Mouse (Mus musculus) spleen, postnatal 36 days (tissue): Measurements from ENCODE around the gene Sirt6.

ENCODE experiments used
- DNase-seq, 2 experiments: peaks; one replicate each; pipeline ENCODE4 v3.0.0; 2022; ENCODE audit warnings: low spot score in 2 of 2, mixed read lengths in 1 of 2

The Sirt6 gene

DNA sequence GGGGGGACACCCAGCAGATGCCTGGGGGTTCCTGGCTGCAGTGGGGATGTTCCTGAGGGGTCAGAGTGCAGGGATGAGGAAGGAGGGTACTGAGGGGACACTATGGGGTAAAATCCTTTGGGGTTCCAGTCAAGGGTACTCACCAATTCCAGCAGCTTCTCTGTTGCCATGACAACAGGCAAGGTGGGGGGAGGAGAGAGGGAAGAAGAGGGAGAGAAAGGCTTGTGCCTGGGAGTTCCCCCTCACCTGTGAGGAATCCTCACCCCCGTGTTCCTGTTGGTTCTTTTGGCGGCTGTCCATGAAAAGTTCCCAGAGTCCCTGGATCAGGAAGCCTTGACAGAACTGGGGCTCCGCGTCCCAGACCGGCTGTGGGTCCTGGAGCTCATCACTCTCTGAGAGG lies 32.0 kb downstream of the Sirt6 start:
- DNase-seq: no peak

DNA sequence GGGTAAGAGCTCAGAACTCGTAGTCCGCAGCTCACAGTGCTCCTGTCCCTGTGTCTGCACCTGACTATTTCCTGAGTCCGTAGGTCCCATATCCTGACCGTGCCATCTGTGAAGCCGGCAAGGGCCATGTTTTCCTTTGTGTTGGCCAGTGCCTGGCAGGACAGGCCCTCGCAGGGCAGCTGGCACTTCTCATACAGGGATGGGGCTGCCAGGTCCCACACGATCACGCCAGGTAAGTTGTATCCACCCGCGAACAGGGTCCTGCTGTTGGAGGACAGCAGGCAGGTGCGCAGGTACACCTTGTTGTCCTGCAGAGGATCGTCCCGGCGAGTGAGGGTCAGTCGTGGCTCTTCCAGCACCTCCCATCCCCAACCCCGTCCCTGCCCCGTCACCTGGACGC lies 33.7 kb downstream of the Sirt6 start:
- DNase-seq: no peak

DNA sequence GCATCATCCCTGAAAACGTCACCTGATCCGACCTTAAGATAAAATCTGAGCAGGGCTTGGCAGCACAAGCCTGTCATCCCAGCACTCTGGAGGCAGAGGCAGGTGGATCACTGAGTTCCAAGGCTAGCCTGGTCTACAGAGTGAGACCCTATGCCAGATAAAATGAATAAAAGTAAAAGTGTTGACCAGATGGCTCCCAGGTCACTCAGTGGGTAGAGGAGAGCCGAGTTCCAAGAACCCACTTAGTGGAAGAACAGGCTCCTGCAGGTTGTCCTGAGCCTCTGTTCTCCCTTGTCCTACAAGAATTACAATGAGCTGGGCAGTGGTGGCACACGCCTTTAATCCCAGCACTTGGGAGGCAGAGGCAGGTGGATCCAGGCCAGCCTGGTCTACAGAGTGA lies 34.4 kb downstream of the Sirt6 start:
- no peak for DNase-seq

DNA sequence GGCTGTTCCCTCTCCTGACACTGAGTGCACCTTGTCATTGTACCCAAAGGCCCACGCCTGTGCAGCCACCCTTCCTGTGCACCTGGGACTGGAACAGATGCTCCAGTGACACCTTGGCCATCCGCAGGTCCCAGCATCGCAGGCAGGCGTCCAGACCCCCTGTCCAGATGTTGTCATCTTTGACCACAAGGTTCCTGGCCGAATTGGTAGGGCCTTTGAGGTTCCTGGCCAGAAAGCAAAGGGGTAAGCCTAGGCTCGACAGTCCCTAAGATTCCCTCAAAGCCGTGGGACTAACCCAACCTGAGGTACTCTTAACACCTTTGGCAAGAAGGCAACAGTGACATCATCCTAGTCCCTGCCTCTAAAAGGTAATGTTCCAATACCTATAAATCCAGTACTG lies 35.0 kb downstream of the Sirt6 start:
- DNase-seq: no peak

DNA sequence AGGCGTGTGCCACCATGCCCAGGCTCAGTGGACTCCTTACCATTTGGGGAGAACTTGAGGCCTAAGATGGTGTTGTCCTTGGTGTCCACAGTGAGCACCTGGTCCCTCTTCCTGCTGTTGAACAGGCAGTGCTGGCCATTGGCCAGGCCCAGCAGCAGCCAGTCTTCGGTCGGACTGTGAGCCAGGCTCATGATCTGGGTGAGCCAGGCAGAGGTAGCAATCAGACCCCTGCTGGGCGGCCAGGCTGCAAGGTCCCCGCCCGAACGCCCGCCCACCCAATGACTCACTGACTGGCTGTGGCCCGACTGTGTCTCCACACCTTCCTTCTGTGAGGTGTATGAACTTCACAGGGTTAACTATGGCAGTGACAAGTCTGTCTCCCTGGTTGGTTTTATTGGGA lies 35.8 kb downstream of the Sirt6 start:
- no peak for DNase-seq

DNA sequence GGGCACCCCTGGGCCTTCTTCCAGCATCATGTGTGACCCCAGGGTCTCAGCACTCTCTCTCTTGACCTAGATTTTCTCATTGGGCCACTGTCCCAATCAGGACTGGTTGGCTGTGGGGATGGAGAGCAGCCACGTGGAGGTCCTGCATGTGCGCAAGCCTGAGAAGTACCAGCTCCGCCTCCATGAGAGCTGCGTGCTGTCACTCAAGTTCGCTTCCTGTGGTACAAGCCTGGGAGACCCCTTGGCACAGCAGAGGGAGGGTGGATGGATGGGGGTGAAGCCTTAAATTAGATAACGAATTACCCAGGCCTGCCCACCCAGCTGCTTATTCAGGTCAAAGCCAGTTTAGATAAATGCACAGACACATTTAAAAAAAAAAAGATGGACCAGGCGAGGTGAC lies 38.9 kb downstream of the Sirt6 start:
- no peak for DNase-seq

DNA sequence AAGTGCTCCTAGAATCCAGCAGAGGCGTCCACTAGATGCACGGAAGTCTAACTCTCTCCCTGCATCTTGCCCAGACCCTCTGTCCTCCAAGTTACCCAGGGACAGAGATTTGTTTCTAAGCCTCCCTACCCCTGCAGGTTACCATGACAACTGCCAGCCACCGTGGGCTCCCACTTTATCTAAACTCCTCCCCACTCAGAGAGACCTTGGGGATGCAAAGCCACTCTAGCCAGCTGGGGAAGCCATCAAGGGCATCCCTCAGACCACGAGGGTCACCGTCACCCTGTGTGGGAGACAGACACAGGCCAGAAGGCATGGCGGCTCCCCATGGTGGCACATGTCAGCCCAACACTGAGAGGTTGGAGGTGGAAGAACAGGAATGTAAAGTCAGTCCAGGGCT lies 44.2 kb downstream of the Sirt6 start:
- DNase-seq: no peak

DNA sequence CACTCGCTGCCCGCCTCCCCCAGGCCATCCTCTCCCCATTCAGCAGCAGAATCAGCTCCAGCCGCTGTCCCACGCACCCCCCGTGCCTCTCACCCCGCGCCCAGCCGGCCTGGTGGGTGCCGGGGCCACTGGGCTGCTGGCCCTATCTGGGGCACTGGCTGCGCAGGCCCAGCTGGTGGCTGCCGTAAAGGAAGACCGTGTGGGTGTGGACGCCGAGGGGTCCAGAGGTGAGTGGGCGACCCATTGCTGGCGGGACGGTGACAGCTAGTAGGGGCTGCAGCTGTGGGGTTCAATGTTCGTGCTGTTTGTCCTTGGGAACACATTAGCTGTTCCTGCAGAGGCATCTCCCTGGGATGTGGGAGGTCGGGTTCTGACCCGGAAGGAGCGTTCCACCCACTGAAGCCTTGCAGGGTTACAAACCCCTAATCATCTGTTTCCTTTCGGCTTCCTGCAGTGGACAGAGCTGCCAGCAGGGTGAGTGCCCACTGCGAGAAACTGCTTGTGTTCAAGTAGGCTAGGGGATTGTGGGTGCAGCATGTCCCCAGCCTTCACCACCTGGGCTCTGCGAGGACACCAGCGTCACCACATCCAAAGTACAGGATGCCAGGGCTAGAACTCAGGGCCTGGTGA lies 47.0 kb downstream of the Sirt6 start:
- peak in 1 of 2 experiments; percentile 41 for DNase-seq

DNA sequence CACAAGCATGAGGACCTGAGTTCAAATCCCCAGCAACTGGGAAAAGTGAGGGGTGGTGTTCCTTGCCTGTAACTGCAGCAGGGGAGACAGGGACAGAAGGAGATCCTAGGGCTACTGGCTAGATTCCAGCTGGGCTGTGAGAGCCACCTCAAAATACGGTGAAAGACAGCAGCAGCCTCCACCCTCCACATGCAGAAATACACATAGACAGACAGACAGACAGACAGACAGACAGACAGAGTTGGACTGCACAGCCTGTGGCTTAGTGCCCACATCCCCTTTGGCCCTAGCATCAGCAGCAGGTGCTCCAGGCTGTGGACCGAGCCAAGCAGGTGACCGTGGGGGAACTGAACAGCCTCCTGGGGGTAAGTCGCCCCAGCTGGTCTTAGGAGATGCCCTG lies 47.6 kb downstream of the Sirt6 start:
- DNase-seq: no peak

DNA sequence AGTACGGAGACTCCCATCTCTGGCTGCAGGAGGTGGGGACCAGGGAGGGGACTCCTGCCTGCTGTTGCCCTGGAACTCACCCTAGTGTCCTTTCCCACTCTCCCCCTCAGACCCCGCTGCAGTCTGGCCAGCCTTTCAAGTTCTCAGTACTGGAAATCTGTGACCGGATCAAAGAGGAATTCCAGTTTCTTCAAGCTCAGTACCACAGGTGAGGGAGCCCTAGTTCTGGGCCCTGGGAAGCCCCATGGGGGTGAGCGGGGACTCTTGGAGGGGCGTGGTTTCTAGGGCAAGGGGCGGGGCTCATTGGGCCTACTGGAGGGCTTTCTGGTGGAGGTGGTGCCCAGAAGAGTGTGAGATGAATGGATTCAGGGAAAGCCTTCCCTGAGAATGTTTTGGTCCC lies 51.9 kb downstream of the Sirt6 start:
- peak in 1 of 2 experiments; percentile 46 for DNase-seq

DNA sequence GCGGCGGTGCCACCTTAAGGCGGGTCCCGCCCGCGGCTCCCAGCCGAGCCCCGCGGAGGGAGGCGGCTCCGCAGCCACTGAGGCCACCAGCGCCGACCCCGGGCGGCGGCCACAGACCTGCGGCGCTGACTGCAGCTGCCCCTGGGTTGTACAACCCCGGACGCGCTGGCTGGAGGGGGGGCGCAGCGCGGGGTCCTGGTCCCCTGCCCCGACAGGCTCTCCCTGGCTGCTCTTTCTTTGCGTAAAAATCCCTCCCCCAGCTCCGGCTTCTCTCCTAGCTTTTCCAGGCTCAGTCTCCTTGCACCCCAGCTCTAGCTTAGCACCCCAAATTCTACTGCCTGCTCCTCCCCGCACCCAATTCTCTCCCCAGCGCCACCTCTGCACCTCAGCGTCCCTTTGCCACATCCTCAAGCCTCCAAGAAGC lies 52.4 kb downstream of the Sirt6 start:
- DNase-seq: no peak

DNA sequence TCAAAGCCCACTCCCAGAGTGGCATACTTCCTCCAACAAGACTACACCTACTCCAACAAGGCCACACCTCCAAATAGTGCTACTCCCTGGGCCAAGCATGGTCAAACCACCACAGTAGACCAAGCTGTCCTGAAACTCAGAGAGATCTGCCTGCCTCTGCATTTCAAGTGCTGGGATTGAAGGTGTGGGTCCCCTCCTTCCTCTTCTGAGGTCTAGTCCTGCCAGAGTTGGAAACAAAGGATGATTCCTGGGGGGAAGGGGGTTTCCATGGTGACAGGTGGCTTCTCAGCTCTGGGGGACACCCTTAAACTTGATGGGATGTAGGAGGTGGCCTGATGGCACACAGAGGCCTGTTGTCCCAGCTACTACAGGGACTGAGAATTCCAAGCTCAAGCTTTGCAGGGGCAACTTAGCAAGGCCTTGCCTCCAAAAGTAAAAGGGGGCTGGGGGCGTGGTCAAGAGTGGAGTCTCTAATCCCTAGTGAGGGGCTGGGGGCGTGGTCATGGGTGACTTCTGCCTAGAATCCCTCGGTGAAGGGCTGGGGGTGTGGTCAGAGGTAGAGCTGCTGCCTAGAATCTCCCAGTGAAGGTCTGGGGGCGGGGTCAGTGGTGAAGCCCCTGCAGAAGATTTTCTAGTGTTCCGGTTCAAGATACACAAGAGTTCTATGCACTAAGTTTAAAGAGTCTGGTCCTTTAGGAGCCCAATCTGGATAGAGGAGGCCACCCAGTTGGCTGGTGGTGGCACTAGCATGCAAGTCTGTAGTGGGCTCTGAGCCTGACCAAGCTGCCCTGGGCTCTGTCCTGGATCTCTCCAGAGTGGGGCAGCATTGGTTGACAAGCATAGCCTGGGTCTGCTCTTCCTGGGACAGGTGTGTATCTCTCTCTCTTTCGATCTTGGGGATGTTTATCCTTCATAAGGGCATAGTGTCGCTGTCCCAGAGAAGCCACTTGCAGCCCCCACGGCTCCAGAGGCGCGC lies 53.2 kb downstream of the Sirt6 start, which contains the start of gene Tle2:
Tle2 (plus strand) TSS at position 481 of the 976 bp plus-strand sequence.
- no peak for DNase-seq

DNA sequence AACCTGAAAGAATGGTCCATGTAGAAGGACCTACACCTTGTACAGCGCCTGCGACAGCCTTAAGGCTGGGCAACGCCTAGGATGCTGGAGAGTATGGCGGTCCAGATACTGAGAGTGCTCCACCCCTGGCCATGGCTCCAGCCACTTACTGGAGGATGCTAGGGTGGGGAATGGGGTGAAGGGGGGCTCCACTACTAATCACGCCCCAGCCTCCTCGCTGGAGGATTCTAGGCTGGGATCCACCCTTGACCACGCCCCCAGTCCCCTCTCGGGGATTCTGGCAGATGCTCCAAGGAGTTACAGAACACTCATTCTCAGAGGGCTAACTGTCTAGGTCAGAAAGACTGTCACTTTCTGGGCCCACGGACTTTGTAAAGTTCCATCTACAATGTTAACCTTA lies 54.6 kb downstream of the Sirt6 start:
- no peak for DNase-seq

DNA sequence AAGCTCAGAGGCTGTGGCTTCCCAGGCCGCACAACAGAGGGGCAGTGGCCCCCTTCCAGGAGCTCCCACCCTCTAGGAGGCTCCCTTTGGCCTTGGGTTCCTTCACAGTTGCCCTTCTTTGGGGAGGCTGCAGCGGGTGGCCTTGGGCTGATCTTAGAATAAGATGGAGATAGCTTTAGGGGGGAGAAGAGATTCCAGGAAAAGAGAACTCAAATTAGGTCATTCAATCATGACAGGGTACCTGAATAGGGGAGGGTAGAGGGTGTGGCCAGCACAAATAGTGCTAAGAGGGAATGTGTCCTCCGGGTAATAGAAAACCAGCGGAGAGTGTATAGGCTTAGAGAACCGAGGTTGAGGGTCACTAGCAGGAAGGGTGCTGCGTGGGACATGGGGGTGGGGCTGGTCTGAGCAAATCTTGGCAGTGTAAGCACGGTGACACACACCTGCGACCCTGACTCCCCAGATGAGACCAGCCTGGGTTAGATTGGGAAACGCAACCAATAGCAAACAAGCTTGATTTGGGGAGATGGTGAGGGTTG lies 55.4 kb downstream of the Sirt6 start:
- DNase-seq: no peak
